ENCODE assay signal across 8 mouse cellular contexts in genomic region chr11:98974871-98975719, GRCm38 (mm10). TPM values are rescaled to one million over a fixed set of nuclear protein-coding genes. Genes with fewer than 3 reads are reported as not detected.
DNase-seq lines count a peak whose midpoint lies in the region; ATAC-seq lines count a peak whose summit lies in the region.

No protein-coding gene starts in this region.

- no peak overlapping the region for H3K27ac ChIP-seq in liver, embryonic 12.5 days
- 0 out of 2 replicates have a peak overlapping the region, but pooled peaks have one; percentile 7 for H3K27ac ChIP-seq in limb, embryonic 12.5 days
- H3K27ac ChIP-seq in neural tube, embryonic 13.5 days (replicated peaks), result peak overlapping the region; percentile 13; the same call in 1 of the 2 replicates

- WGBS in liver, embryonic 12.5 days (ENCODE audit: insufficient replicate concordance), result 44% methylated on average over 5 of the region's 5 CpGs
- 51% methylated on average over 5 of the region's 5 CpGs for WGBS in limb, embryonic 12.5 days
- 46% methylated on average over 5 of the region's 5 CpGs for WGBS in neural tube, embryonic 13.5 days

- DNase-seq in liver, result peak; percentile 74
- DNase-seq in R1 (ENCODE audit: low read depth, low spot score), result peak; percentile 82
- peak; percentile 82 to 84 for DNase-seq in cerebellum, postnatal 36 days
- DNase-seq in heart, postnatal 36 days, result peak; percentile 77 to 86
- DNase-seq in thymus, postnatal 4 days, result peak; percentile 87

- H3K9me3 ChIP-seq in liver, embryonic 12.5 days (replicated peaks), result no peaks in the 10 kb centered on the region
- H3K9me3 ChIP-seq in limb, embryonic 12.5 days, result no peaks in the 10 kb centered on the region
- H3K9me3 ChIP-seq in neural tube, embryonic 13.5 days, result no peaks in the 10 kb centered on the region

- peaks cover 12% of the 10 kb centered on the region for H3K4me1 ChIP-seq in liver, embryonic 12.5 days
- peaks cover 21% of the 10 kb centered on the region for H3K4me1 ChIP-seq in limb, embryonic 12.5 days (replicated peaks)
- H3K4me1 ChIP-seq in neural tube, embryonic 13.5 days (replicated peaks), result peaks cover 35% of the 10 kb centered on the region

- intact Hi-C loops in heart, postnatal 36 days (cut with DNase I), result loop anchor here (1.0 to 5.0 kb wide), 3 partner anchors 113 to 174 kb away; partner anchors contain the start of gene Wipf2

- H3K4me3 ChIP-seq in liver, embryonic 12.5 days, result no peak overlapping the region
- no peak overlapping the region for H3K4me3 ChIP-seq in limb, embryonic 12.5 days (replicated peaks)
- no peak overlapping the region for H3K4me3 ChIP-seq in neural tube, embryonic 13.5 days

- ATAC-seq in liver, embryonic 12.5 days, result no peak
- no peak for ATAC-seq in limb, embryonic 12.5 days (ENCODE audit: insufficient number of reproducible peaks, insufficient read depth, low FRiP score, low TSS enrichment, low read depth)
- no peak for ATAC-seq in neural tube, embryonic 13.5 days (ENCODE audit: low read depth)

- H3K4me2 ChIP-seq in liver, embryonic 12.5 days, result no peak overlapping the region
- no peak overlapping the region for H3K4me2 ChIP-seq in limb, embryonic 12.5 days
- H3K4me2 ChIP-seq in neural tube, embryonic 13.5 days, result no peak overlapping the region

- peaks cover 41% of the 10 kb centered on the region for H3K27me3 ChIP-seq in liver, embryonic 12.5 days (replicated peaks)
- no peaks in the 10 kb centered on the region; the same call in 1 of the 2 replicates for H3K27me3 ChIP-seq in limb, embryonic 12.5 days
- H3K27me3 ChIP-seq in neural tube, embryonic 13.5 days, result no peaks in the 10 kb centered on the region

- H3K9ac ChIP-seq in liver, embryonic 12.5 days, result no peak overlapping the region
- no peak overlapping the region for H3K9ac ChIP-seq in limb, embryonic 12.5 days (replicated peaks)
- no peak overlapping the region for H3K9ac ChIP-seq in neural tube, embryonic 13.5 days

- H3K36me3 ChIP-seq in liver, embryonic 12.5 days, result peaks cover 40% of the 10 kb centered on the region
- peaks cover 53% of the 10 kb centered on the region for H3K36me3 ChIP-seq in limb, embryonic 12.5 days
- H3K36me3 ChIP-seq in neural tube, embryonic 13.5 days, result peaks cover 37% of the 10 kb centered on the region

RNA-seq across cellular contexts. Expression of gene Gjd3, which starts 7.7 kb away (rescaled TPM):
- polyA plus RNA-seq in liver, embryonic 12.5 days (2016; fragmentation: Nextera tagmentation; extraction: Ambion mirVana), result not detected in 2 replicates
- total RNA-seq in heart, postnatal 36 days (2021), result under 1 TPM; 0.33 to 0.36 TPM
- polyA plus RNA-seq in limb, embryonic 12.5 days (2016; fragmentation: Nextera tagmentation; extraction: Ambion mirVana), result 0.51 TPM in 1 of 2 replicates, not detected in the other
- polyA plus RNA-seq in neural tube, embryonic 13.5 days (2015; fragmentation: Nextera tagmentation; extraction: Ambion mirVana), result 1.4 and 1.5 TPM in 2 replicates

RNA-seq across cellular contexts. Expression of gene Rara, which starts 47.5 kb away (rescaled TPM):
- 6.8 and 7.1 TPM in 2 replicates for polyA plus RNA-seq in liver, embryonic 12.5 days (2016; fragmentation: Nextera tagmentation; extraction: Ambion mirVana)
- total RNA-seq in heart, postnatal 36 days (2021), result 10 to 100 TPM; 10.5 to 13.6 TPM
- polyA plus RNA-seq in limb, embryonic 12.5 days (2016; fragmentation: Nextera tagmentation; extraction: Ambion mirVana), result 47.1 TPM in 2 replicates
- polyA plus RNA-seq in neural tube, embryonic 13.5 days (2015; fragmentation: Nextera tagmentation; extraction: Ambion mirVana), result 24.0 and 26.7 TPM in 2 replicates

RNA-seq across cellular contexts. Expression of gene Top2a, which starts 48.9 kb away (rescaled TPM):
- polyA plus RNA-seq in liver, embryonic 12.5 days (2016; fragmentation: Nextera tagmentation; extraction: Ambion mirVana), result 249 and 261 TPM in 2 replicates
- 1 to 10 TPM; 3.9 to 4.6 TPM for total RNA-seq in heart, postnatal 36 days (2021)
- polyA plus RNA-seq in limb, embryonic 12.5 days (2016; fragmentation: Nextera tagmentation; extraction: Ambion mirVana), result 347 and 362 TPM in 2 replicates
- polyA plus RNA-seq in neural tube, embryonic 13.5 days (2015; fragmentation: Nextera tagmentation; extraction: Ambion mirVana), result 45.5 and 60.7 TPM in 2 replicates
